Mouse (Mus musculus): ENCODE results near the gene Sdhd.

GRCm38 (mm10) chr9:50616161-50616560 is 12.5 kb upstream of the Sdhd start:
- no peak for TF ChIP-seq CTCF (IDR thresholded peaks at IDR 0.05; ENCODE audit: borderline replicate concordance, extremely low read depth, insufficient read depth, insufficient read length)
- no peak for TF ChIP-seq POLR2A (IDR thresholded peaks at IDR 0.05; ENCODE audit: borderline replicate concordance, extremely low read depth, insufficient read depth, insufficient read length, poor library complexity, severe bottlenecking)

Data from brain, embryonic 14.5 days (tissue).